Mouse (Mus musculus) forebrain, embryonic 16.5 days (tissue): ENCODE measurements around the gene Snapc4. TPM values are rescaled to one million over a fixed set of nuclear protein-coding genes. Genes with fewer than 3 reads are reported as not detected.

ENCODE experiments used
- ATAC-seq: fragments of 200-750 bp; cut with Nextera tagmentation; 2 replicates; pipeline ENCODE4 v1.8.0; 2017; ENCODE audit warnings: mild to moderate bottlenecking, moderate library complexity
- H3K27ac ChIP-seq: fragments of 300-500 bp; sonication (generic); 2 replicates; pipeline ENCODE4 v1.5.1; 2014; ENCODE audit warnings: low read length, control low read depth
- H3K27me3 ChIP-seq: fragments of 300-500 bp; sonication (generic); replicated peaks from 2 replicates; pipeline ENCODE4 v1.6.1; 2014; ENCODE audit warnings: low read length; ENCODE audit not compliant: control insufficient read depth, insufficient read depth
- H3K36me3 ChIP-seq: fragments of 300-500 bp; sonication (generic); 2 replicates; pipeline ENCODE4 v1.6.1; 2014; ENCODE audit not compliant: control insufficient read depth, insufficient read depth
- H3K4me1 ChIP-seq: fragments of 300-500 bp; sonication (generic); replicated peaks from 2 replicates; pipeline ENCODE4 v1.6.1; 2014; ENCODE audit warnings: low read length; ENCODE audit not compliant: control insufficient read depth, insufficient read depth
- H3K4me2 ChIP-seq: fragments of 300-500 bp; sonication (generic); 2 replicates; pipeline ENCODE4 v1.6.1; 2014; ENCODE audit warnings: mild to moderate bottlenecking, low read length, control low read depth
- H3K4me3 ChIP-seq: fragments of 300-500 bp; sonication (generic); replicated peaks from 2 replicates; pipeline ENCODE4 v1.5.1; 2014; ENCODE audit warnings: mild to moderate bottlenecking, low read length, control low read depth
- H3K9ac ChIP-seq: fragments of 300-500 bp; sonication (generic); replicated peaks from 2 replicates; pipeline ENCODE4 v1.6.1; 2014; ENCODE audit warnings: low read depth, low read length, control low read depth
- H3K9me3 ChIP-seq: fragments of 300-500 bp; sonication (generic); 2 replicates; pipeline ENCODE4 v1.6.1; 2016; ENCODE audit warnings: low read length; ENCODE audit not compliant: control insufficient read depth
- WGBS: fragments of 180-500 bp; shearing (Covaris S2); extraction: QIAGEN DNeasy Blood & Tissue Kit; methylation state at CpG from one replicate; pipeline ENCODE4 v1.1.7; 2014; 5-methylcytosine and 5-hydroxymethylcytosine counted together
- polyA plus RNA-seq: library from polyadenylated mRNA; unstranded; fragments of >200 nt; fragmentation: Nextera tagmentation; extraction: Ambion mirVana; gene quantifications from 2 replicates; pipeline ENCODE4 v1.2.1, GENCODE M21; 2015

The Snapc4 gene
- polyA plus RNA-seq, 1 experiment from 2014 or later = 42.6 TPM

DNA sequence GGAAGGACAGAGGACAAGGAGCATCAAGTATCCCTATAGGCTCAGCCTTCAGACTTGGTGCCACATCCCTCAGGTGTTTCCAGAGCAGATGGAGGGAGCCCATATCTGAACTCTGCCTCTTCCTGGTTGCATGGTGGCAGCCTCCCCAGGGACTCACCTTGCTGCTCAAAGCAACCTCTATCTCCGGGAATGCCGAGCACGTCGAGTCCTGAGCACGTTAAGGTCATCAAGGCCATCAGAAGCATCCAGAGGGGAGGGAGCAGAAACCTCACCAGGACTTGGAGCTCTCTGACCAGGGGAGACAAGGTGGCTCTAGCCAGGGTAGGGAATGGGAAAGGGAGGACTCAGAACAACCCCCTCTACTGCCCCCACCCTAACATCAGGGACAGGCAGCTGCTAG is 17.0 kb downstream of the Snapc4 start:
- no peak for ATAC-seq
- Histone ChIP-seq H3K4me3 (no peak overlapping the region), H3K27ac (no peak overlapping the region), H3K4me1 (no peaks in the 10 kb centered on the region), H3K9ac (no peak overlapping the region), H3K27me3 (no peaks in the 10 kb centered on the region), H3K9me3 (no peaks in the 10 kb centered on the region), H3K4me2 (no peak overlapping the region), H3K36me3 (peaks cover 8% of the 10 kb centered on the region; the same call in 1 of the 2 replicates)
- WGBS = 87% methylated on average over 5 of the region's 5 CpGs

DNA sequence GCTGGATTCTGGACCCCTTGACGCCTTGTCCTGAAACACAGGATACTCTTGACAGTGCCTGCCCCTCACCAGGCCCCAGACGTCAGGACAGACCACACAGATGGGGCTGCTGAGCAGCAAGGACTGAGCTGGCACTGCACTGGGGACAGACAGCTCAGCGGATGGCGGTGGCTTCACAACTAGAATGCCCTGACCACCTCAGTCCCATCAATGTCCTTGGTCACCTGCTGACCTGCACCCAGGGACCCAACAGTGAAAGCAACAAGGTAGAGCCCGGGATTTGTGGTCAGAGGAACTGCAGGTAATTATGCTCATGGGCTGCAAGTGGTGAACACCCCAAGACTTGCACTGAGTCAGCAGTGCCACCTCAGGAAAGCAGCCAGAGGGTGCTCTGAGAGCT is 17.5 kb downstream of the Snapc4 start:
- Histone ChIP-seq H3K9ac (no peak overlapping the region), H3K36me3 (peaks cover 8% of the 10 kb centered on the region; the same call in 1 of the 2 replicates), H3K4me1 (no peaks in the 10 kb centered on the region), H3K27me3 (no peaks in the 10 kb centered on the region), H3K4me2 (no peak overlapping the region), H3K9me3 (no peaks in the 10 kb centered on the region), H3K27ac (no peak overlapping the region), H3K4me3 (no peak overlapping the region)
- ATAC-seq = no peak
- WGBS = 87% methylated on average over 5 of the region's 5 CpGs

DNA sequence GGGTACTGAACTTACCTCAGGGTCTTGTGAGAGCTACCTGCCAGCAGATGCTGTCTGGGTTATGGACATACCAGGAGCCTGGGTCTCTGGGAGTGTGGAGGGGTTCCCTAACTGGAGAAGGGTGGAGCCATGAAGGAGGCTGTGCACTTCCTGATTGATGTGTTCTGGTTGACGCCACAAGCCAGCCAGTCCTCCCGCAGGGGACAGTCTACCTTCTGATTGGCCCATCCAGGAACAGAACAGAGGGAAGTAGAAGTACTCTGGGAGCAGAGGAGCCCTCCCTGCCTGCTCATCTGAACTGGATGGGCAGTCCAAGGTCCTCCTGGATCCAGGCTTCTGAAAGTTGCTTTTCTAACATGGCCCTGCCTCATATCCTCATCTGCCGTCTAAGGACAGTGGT is 19.7 kb downstream of the Snapc4 start, which contains the start of gene Card9:
Gene Card9 (minus strand): TSS at position 147 of the 400 bp plus-strand sequence.
- Histone ChIP-seq H3K9me3 (no peaks in the 10 kb centered on the region), H3K4me1 (no peaks in the 10 kb centered on the region), H3K36me3 (no peaks in the 10 kb centered on the region), H3K4me2 (no peak within 1 kb of the TSS), H3K9ac (no peak within 1 kb of the TSS), H3K27me3 (no peaks in the 10 kb centered on the region), H3K4me3 (no peak within 1 kb of the TSS), H3K27ac (no peak within 1 kb of the TSS)
- WGBS = 59% methylated on average over 3 of the region's 3 CpGs
- ATAC-seq = no peak

DNA sequence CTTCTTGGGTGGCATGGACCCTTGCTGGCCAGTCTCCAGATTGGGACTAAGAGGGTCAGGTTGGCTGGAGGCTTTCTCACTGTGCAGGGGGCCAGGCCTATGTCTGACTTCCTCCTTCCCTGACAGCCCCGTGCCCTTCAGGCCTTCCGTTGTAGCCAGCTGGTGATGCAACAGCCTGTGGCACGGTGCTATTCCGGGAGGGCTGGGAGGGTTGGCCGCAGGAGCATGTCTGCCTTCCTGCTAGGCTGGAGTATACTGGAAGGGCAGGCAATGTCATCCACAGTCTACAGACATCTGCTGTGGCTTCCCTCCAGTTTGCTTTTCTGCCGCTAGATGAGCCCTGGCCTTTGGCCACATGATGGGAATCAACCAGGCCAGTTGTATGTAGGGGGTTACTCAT is 20.5 kb downstream of the Snapc4 start:
- Histone ChIP-seq H3K4me2 (no peak overlapping the region), H3K36me3 (no peaks in the 10 kb centered on the region), H3K4me3 (no peak overlapping the region), H3K4me1 (no peaks in the 10 kb centered on the region), H3K27ac (no peak overlapping the region), H3K9ac (no peak overlapping the region), H3K9me3 (no peaks in the 10 kb centered on the region), H3K27me3 (no peaks in the 10 kb centered on the region)
- 83% methylated on average over 6 of the region's 6 CpGs for WGBS
- no peak for ATAC-seq

DNA sequence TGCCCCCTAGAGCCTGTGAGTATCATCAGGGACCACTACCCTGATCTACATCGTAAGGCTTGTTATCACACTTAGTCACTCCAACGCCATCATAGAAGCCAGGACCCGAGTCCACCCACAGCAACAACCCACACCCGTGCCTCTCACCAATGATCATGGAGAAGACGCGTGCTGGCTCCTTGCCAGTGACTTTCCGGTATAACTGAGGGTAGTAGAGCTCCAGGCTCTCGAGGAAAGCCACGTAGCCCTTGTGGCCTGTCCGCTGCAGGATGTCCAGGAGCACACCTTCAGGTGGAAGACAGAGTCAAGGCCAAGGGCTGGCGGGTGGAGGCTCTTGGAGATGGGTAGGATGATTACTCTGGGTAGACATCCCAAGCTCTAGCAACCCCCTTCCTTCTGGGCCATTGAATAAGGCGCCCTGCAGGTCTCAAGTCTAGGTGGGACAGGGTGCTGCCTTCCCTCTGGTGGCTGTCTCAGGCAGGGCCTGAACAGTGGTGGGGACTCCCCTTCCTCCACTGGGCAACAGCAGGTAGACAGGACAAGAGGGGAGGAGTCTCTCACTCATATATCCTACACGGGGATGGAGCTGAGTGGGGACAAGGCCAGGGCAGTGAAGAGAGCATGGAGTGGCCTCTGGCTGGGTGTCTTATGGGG is 21.7 kb downstream of the Snapc4 start:
- no peaks in the 10 kb centered on the region for H3K27me3 ChIP-seq
- WGBS = 88% methylated on average over 13 of the region's 13 CpGs
- no peaks in the 10 kb centered on the region for H3K4me1 ChIP-seq
- H3K9me3 ChIP-seq = no peaks in the 10 kb centered on the region
- no peak for ATAC-seq
- H3K9ac ChIP-seq = no peak overlapping the region
- H3K27ac ChIP-seq = no peak overlapping the region
- H3K36me3 ChIP-seq = no peaks in the 10 kb centered on the region
- no peak overlapping the region for H3K4me2 ChIP-seq
- H3K4me3 ChIP-seq = no peak overlapping the region

DNA sequence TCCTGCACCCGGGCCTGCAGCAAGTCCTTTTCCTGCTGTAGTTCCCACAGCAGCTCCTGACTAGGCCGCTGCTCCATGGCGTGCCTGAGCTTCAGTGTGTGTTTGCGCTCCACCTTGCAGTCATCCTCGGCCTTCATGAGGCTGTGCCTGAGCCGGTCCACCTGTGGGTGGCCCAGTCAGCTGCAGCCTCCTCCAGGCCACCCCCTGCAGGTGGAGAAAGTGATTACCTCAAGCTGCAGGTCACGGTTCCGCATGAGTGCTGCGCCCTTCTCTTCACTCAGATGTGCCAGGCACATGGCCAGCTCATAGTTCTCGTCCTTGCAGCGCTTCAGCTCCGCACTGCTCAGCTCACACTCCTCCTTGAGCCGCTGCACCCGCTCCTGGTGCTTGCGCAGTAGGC is 23.0 kb downstream of the Snapc4 start:
- Histone ChIP-seq H3K27me3 (no peaks in the 10 kb centered on the region), H3K36me3 (no peaks in the 10 kb centered on the region), H3K4me2 (no peak overlapping the region), H3K9me3 (no peaks in the 10 kb centered on the region), H3K27ac (no peak overlapping the region), H3K4me3 (no peak overlapping the region), H3K4me1 (peaks cover 11% of the 10 kb centered on the region), H3K9ac (no peak overlapping the region)
- no peak for ATAC-seq
- WGBS = 48% methylated on average over 15 of the region's 15 CpGs

DNA sequence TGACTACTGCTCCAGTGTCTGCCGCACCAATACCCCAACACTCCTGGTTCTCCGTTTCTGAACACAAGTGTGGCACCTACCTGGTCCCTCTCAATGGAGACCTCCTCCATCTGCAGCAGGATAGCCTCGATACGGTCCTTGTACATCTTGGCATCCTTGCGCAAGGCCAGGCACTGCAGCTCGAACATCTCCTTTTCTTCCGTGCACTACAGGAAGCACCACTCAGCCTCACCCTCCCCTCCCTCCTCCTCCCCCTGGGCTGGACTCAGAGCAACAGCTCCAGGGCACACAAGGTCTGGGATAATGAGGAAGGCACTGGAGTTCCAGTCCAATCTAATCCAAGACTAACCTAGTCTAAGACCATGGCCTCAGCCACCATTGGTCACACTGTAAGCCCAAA is 23.8 kb downstream of the Snapc4 start:
- Histone ChIP-seq H3K36me3 (no peaks in the 10 kb centered on the region), H3K4me2 (no peak overlapping the region), H3K4me3 (no peak overlapping the region), H3K27me3 (no peaks in the 10 kb centered on the region), H3K9ac (no peak overlapping the region), H3K9me3 (no peaks in the 10 kb centered on the region), H3K4me1 (peaks cover 11% of the 10 kb centered on the region), H3K27ac (no peak overlapping the region)
- ATAC-seq = no peak
- 70% methylated on average over 7 of the region's 7 CpGs for WGBS

DNA sequence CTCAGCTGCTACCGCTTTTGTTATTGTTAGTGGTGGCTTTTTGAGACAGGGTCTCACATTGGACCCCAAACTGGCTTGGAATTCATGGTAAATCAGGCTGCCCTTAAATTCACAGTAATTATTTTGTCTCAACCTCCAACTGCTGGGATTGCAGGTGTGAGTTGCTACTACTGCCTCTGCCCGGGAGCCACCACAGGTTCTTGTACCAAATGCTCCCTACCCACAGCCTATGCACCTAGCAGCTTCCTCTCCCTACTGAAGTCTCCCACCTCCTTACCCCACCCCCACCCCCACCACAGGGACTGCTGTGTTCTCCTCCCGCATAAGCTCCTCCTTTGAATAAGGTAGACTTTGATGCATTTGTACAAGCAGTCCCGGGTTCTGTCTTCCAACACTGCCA is 24.2 kb downstream of the Snapc4 start:
- WGBS = 73% methylated on average over 4 of the region's 4 CpGs
- no peak for ATAC-seq
- H3K4me1 ChIP-seq = peaks cover 12% of the 10 kb centered on the region
- no peaks in the 10 kb centered on the region for H3K36me3 ChIP-seq
- no peak overlapping the region for H3K4me3 ChIP-seq
- no peaks in the 10 kb centered on the region for H3K9me3 ChIP-seq
- H3K27ac ChIP-seq = no peak overlapping the region
- no peak overlapping the region for H3K4me2 ChIP-seq
- no peak overlapping the region for H3K9ac ChIP-seq
- no peaks in the 10 kb centered on the region for H3K27me3 ChIP-seq

DNA sequence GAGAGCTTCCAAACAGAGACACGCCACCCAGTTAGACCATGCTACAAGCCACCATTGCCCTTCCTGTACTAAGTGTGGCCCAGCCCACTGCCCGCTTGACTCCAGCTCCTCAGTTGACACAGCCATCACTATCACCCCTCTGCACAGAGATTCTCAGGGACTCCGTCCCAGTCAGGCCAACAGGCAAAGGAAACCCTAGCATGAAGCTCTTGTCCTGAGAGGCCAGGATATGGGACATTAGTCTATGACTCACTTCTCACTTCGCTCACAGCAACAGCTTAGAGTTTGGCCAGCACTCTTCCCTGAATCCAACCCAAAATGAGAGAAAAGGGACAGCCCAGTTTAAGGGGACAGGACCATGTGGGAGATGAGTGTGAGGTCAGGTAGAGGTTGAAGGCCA is 26.1 kb downstream of the Snapc4 start:
- ATAC-seq = no peak
- no peak overlapping the region for H3K4me3 ChIP-seq
- no peaks in the 10 kb centered on the region for H3K27me3 ChIP-seq
- H3K4me1 ChIP-seq = peaks cover 20% of the 10 kb centered on the region
- H3K4me2 ChIP-seq = no peak overlapping the region
- WGBS = 92% methylated on average over 4 of the region's 4 CpGs
- no peak overlapping the region for H3K27ac ChIP-seq
- no peak overlapping the region for H3K9ac ChIP-seq
- no peaks in the 10 kb centered on the region for H3K36me3 ChIP-seq
- H3K9me3 ChIP-seq = no peaks in the 10 kb centered on the region
